In the genomic region with DNA sequence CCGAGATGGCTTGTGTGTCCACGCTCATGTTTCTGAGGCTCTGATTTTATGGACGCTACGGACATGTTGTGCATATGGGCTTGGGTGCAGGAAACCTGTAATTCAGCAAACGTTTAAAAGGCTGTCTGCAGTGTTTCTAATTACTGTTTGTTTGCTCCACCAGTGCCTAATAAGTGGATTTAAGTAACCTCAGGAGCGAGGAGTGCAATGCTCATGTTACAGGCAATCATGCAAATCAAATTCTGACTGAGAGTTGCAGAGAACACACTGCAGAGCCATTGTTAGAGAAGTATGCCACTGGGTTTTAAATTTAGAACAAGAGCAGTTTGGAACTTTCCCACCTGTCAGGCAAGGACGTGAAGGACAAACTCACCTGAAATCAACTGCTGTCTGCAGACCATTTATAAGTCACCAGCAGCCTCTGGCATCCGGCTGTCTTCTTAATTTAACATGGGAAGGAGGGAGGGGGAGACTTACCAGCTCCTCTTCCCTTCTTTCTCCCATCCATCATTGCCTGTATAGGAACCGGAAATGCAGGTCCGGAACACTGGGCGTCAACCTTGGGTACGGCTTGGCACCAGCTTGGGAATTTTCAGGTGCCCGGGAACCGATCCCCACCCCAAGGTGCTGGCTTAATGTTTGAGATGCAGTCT, we compare ENCODE assay signal across 10 mouse cellular contexts. TPM values are rescaled to one million over a fixed set of nuclear protein-coding genes. Genes with fewer than 3 reads are reported as not detected.
A peak's percentile ranks its signal among the peaks of the same experiment; 100 is the strongest.
DNase-seq lines count a peak whose midpoint lies in the region; ATAC-seq and TF ChIP-seq lines count a peak whose summit lies in the region.
"Had no signal": no experiment of that assay in that cellular context is flagged by ENCODE, and none has a peak within 500 bp of the region (broad histone marks: within the 10 kb centered on the region; RNA-seq: fewer than 3 reads in every experiment).

No protein-coding gene starts in this region.

- 0 out of 2 replicates have a peak, but pooled peaks cover 3% of the 10 kb centered on the region for H3K36me3 ChIP-seq in neural tube, embryonic 13.5 days
- no peaks in the 10 kb centered on the region for H3K36me3 ChIP-seq in stomach, embryonic 16.5 days (ENCODE audit: control insufficient read depth, insufficient read depth, low read length)
- H3K36me3 ChIP-seq: midbrain, embryonic 12.5 days had no signal

- H3K4me2 ChIP-seq in neural tube, embryonic 13.5 days = no peak overlapping the region
- H3K4me2 ChIP-seq in stomach, embryonic 16.5 days (ENCODE audit: low read depth, low read length) = peak overlapping the region; percentile 38
- H3K4me2 ChIP-seq: midbrain, embryonic 12.5 days had no signal

- H3K4me1 ChIP-seq in neural tube, embryonic 13.5 days (replicated peaks) = peaks cover 35% of the 10 kb centered on the region
- H3K4me1 ChIP-seq in stomach, embryonic 16.5 days (ENCODE audit: control insufficient read depth, insufficient read depth, low read length) = peaks cover 29% of the 10 kb centered on the region

- no peak for ATAC-seq in neural tube, embryonic 13.5 days (ENCODE audit: low read depth)
- ATAC-seq in stomach, embryonic 16.5 days (ENCODE audit: insufficient read depth, low FRiP score) = 0 out of 2 replicates have a peak, but pooled peaks have one; percentile 25

- H3K27ac ChIP-seq in neural tube, embryonic 13.5 days (replicated peaks) = peak overlapping the region; percentile 10; the same call in 1 of the 2 replicates
- H3K27ac ChIP-seq in stomach, embryonic 16.5 days (ENCODE audit: low read length) = peak overlapping the region; percentile 63
- no peak overlapping the region for H3K27ac ChIP-seq in left cerebral cortex, adult 2 months
- H3K27ac ChIP-seq: midbrain, embryonic 12.5 days had no signal

- H3K9ac ChIP-seq in neural tube, embryonic 13.5 days = no peak overlapping the region
- peak overlapping the region; percentile 47; the same call in 1 of the 2 replicates for H3K9ac ChIP-seq in stomach, embryonic 16.5 days (ENCODE audit: low read length)
- H3K9ac ChIP-seq: midbrain, embryonic 12.5 days had no signal

- intact Hi-C loops in left cerebral cortex, adult 2 months (cut with DNase I) = loop anchor here (5.0 kb wide), 1 partner anchor 37 kb away; a partner anchor contains a TSS

- H3K4me3 ChIP-seq in neural tube, embryonic 13.5 days = no peak overlapping the region
- H3K4me3 ChIP-seq in stomach, embryonic 16.5 days (replicated peaks; ENCODE audit: low read length) = 0 out of 2 replicates have a peak overlapping the region, but pooled peaks have one; percentile 15
- no peak overlapping the region for H3K4me3 ChIP-seq in left cerebral cortex, adult 2 months
- H3K4me3 ChIP-seq: erythroblast, embryonic 14.5 days; midbrain, embryonic 12.5 days had no signal

- H3K9me3 ChIP-seq in neural tube, embryonic 13.5 days = no peaks in the 10 kb centered on the region
- H3K9me3 ChIP-seq in stomach, embryonic 16.5 days (replicated peaks; ENCODE audit: control insufficient read depth, low read length) = no peaks in the 10 kb centered on the region
- H3K9me3 ChIP-seq: midbrain, embryonic 12.5 days had no signal

- H3K27me3 ChIP-seq in neural tube, embryonic 13.5 days = no peaks in the 10 kb centered on the region
- no peaks in the 10 kb centered on the region for H3K27me3 ChIP-seq in stomach, embryonic 16.5 days (ENCODE audit: control insufficient read depth, insufficient read depth, low read length)

- peak; percentile 26 for DNase-seq in embryo, embryonic 10.5 days (ENCODE audit: low spot score)
- no peak for DNase-seq in embryo, embryonic 9.5 days (ENCODE audit: extremely low spot score)
- DNase-seq in neural tube, embryonic 10.5 days (ENCODE audit: extremely low spot score, low spot score) = no peak
- peak; percentile 46 for DNase-seq in kidney, postnatal 10 days
- no peak for DNase-seq in left cerebral cortex, adult 2 months (ENCODE audit: extremely low spot score in 1 of 2, low spot score in 2 of 2)
- no peak for DNase-seq in adrenal gland, postnatal 25 days

- TF ChIP-seq CTCF in left cerebral cortex, adult 2 months (IDR thresholded peaks at IDR 0.05) = no peak

- 63% methylated on average over 14 of the region's 14 CpGs for WGBS in neural tube, embryonic 13.5 days
- WGBS in stomach, embryonic 16.5 days = 53% methylated on average over 14 of the region's 14 CpGs

RNA-seq across cellular contexts. Expression of a gene that starts 39.0 kb away (rescaled TPM):
- 30.2 and 30.8 TPM in 2 replicates for polyA plus RNA-seq in neural tube, embryonic 13.5 days (2015; fragmentation: Nextera tagmentation; extraction: Ambion mirVana)
- 41.8 and 44.9 TPM in 2 replicates for polyA plus RNA-seq in stomach, embryonic 16.5 days (2015; fragmentation: Nextera tagmentation; extraction: Ambion mirVana)
- total RNA-seq in left cerebral cortex, adult 2 months (2021) = 10 to 100 TPM; 22.6 to 24.7 TPM
- 75.2 and 75.4 TPM in 2 replicates for total RNA-seq in adrenal gland, postnatal 25 days (2021)

Comparison
In these comparisons a context has a peak if more than half of its experiments do, and no peak if none do; other contexts are left out.
1. DNase-seq: peak in embryo, embryonic 10.5 days (single experiment) and kidney, postnatal 10 days (single experiment); none in embryo, embryonic 9.5 days (single experiment), neural tube, embryonic 10.5 days (single experiment), left cerebral cortex, adult 2 months (0 of 2) and adrenal gland, postnatal 25 days (single experiment).